Mouse (Mus musculus) kidney, postnatal 25 days (tissue): ENCODE data around the gene Gas6.

ENCODE experiments used
- DNase-seq, 2 experiments: peaks; one replicate each; pipeline ENCODE4 v3.0.0; 2021; ENCODE audit warnings: mixed read lengths in 2 of 2

Gas6 gene

GRCm38 (mm10) chr8:13493858-13494631, at the start of gene Gas6:
Gas6 (minus strand) TSS chr8:13494490.
- peak; percentile 82 to 88 for DNase-seq

GRCm38 (mm10) chr8:13541526-13541925, 47.2 kb upstream of the Gas6 start:
- DNase-seq = no peak

DNA sequence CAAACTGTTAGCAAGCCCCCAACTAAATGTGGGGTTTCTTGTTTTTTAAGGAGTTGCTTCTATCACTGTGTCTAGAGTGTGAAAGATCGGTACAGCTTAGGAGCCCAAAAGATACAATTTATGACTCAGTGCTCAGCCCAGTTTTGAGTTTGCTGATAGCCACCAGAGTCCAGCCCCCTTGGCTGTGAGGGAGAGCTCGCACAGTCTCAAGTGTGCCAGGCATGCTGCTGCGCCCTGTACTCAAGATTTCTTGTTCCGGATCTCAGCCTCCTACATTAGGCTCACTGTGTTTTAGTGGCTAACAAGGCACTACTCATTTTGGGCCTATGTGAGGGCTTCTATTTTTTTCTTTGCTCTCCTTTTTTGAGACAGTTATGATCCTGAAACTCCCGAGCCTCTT, 45.8 kb upstream of the Gas6 start:
- no peak for DNase-seq

GRCm38 (mm10) chr8:13538821-13539220, 44.5 kb upstream of the Gas6 start:
- DNase-seq = peak; percentile 29 to 77

- DNase-seq = no peak
These were observed 42.8 kb upstream of the Gas6 start for GRCm38 (mm10) chr8:13537102-13537501.

DNA sequence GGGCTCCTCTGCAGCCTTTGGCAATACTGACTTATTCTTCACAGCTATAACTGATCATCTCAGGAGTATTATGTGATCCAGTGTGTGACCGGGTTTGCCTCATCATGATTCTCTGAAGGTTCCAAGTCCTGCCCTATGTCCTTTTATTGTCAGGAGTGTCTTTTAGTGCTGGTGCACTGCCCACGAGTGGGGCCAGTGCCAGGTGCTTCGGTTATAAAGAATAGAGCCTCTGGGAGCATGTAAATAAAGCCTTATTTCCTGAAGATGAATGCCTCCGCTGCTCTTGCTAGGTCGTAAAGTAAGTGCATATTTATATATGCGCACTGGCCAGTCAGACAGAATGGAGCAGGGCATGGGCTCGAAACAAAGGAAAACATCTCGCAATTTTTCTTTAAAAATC, 38.8 kb upstream of the Gas6 start:
- DNase-seq = no peak

DNA sequence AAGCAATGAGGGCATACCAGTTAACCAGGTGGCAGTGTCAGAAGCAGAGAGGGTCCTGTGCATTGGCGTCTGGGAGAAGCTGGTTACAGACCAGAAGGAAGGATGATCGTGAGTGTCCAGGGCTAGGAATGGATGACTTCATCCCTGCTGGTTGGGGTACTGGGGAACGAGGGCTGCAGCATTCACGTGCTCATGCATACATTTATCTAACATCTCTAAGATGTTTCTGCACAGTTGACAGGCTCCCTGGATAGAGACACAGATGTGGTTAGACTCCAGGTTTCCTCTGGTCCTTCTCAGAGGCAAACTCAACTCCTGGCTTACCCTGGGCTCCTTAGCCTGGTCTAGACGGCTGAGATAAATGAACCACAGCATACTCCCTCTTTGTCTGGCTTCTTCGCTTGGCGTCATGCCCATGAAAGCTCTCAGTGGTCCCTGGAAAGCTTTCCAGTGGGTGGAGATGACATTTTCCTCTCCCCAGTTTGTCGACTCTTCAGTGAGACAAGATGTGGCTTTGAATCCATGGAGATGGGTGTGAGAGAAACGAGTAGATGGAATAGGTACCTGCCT, 37.4 kb upstream of the Gas6 start:
- DNase-seq = peak; percentile 54 to 62

- peak; percentile 99 for DNase-seq
These were observed 36.7 kb upstream of the Gas6 start for GRCm38 (mm10) chr8:13530941-13531340.

- no peak for DNase-seq
These were observed 36.1 kb upstream of the Gas6 start for GRCm38 (mm10) chr8:13530401-13530800.

- DNase-seq = peak; percentile 93 to 95
These were observed 35.6 kb upstream of the Gas6 start for GRCm38 (mm10) chr8:13529891-13530316.

- peak; percentile 24 to 61 for DNase-seq
These were observed 34.9 kb upstream of the Gas6 start for GRCm38 (mm10) chr8:13529011-13529840.

GRCm38 (mm10) chr8:13521392-13521791, 27.1 kb upstream of the Gas6 start:
- peak in 1 of 2 experiments; percentile 38 for DNase-seq

DNA sequence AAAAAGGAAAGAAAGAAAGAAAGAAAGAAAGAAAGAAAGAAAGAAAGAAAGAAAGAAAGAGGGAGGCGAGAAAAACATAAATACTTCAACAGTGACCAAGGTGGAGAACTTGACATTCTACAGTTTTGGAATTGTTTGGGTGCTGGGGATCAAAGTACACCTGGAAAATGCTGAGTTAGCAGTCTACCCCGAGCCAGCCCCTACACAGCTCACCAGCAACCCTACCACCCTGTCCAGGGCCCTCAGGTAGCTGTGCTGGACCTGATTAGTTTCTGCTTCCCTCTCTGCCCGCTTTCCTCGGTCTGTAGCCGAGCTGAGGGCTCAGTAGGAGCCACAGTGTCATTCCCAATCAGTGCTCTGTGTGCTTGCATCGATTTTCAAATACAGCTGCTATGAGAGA, 26.1 kb upstream of the Gas6 start:
- DNase-seq = peak; percentile 13 to 63

DNA sequence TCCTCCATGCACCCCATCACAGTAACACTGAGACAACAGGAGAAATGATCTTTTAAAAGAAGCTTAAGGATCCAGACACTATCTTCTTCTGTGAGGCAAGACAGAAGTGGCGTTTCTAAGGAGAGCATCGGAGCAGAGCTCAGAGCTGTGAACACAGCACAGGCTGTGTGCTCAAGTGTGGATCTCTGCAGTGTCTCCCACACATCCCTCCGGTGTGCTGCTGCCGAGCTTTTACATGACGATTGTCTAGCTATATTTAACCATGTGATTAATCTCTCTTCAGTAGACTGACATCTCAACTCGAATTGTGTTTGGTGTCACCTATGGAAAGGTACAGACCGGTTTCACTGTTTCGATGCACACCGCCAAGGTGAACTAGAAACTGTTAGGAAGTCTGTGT, 25.2 kb upstream of the Gas6 start:
- peak in 1 of 2 experiments; percentile 20 for DNase-seq

DNA sequence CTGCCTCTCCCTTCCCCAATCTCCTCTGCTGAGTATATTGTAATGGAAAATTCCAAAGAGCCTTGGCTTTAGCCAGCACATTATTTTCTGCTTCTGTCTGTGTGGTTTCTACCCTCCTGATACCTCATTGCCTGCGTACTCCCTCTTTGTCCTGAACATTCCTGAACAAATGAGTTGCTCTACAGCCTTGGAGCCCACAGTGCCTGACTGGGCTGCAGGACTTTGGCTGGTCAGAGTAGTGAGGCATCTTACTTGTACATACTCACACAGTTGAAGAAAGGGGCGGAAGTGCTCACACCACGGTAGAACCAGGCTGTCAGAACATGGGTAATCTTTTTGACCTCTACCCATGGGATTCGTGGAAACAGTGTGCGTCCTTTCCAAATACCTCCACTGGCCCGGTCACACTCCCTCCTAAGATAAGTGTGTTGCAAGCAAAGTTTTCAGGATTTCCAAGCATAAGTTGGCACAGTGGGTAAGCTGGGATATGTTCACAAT, 23.0 kb upstream of the Gas6 start:
- DNase-seq = no peak

- no peak for DNase-seq
These were observed 22.4 kb upstream of the Gas6 start for GRCm38 (mm10) chr8:13516728-13517127.

GRCm38 (mm10) chr8:13516011-13516442, 21.7 kb upstream of the Gas6 start:
- DNase-seq = peak; percentile 72 to 79

DNA sequence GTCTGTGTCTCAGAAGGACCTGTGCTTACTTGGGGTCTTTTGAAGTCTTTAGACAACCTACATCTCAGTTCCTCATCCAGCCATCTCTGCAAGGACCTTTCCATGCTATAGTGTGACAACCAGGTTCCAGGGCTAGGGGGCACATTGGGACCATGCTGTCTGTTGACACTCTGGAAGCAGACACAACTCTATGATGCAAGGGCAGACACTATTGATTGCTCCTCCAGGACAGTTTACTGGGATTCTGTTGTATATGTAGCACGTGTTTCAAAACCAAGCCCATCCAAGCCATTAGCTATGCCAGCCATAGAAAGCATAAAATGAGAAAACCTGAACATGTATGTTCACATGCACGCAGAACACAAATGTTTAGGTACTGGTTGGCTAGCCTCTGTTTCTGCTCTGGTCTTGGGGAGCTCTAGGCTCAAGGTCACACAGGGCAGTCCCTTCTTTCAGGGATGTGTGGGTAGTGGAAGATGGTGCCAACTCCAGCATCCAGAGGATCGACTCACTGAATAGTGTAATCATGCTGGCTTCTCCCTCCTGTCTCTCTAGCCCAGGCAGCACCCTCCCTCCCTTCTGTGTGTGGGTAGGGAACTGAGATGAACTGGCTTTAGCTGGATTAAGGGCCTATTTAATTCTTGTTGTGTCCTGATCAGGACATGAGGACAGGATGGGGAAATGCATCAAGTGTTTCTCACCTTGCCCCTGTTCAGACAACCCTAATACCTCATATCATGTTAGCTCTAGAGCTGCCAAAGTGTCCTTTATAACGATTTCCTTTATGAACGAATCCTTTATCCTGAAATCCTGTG, 19.5 kb upstream of the Gas6 start:
- no peak for DNase-seq

DNA sequence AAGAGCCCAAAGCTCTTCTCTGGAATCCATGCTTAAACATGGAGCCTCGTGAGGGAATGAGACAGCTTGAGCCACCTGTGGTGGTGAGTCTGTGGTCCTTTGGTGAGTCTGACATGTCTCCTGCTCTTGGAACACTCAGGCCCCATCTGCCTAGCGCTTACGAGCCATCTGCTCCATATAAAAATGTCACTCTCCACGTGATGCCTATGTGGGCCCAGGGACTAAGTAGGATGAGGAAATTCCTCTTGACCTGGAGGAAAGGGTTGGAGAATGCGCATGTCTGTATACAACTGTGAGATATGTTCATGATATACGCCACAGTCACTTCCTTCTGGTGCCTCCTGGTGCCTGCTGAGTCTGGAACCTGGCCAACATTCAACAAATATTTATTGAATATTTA, 18.4 kb upstream of the Gas6 start:
- no peak for DNase-seq

- no peak for DNase-seq
These were observed 17.7 kb upstream of the Gas6 start for GRCm38 (mm10) chr8:13512016-13512415.

GRCm38 (mm10) chr8:13507284-13507937, 13.1 kb upstream of the Gas6 start:
- DNase-seq = peak in 1 of 2 experiments; percentile 34

GRCm38 (mm10) chr8:13506849-13507248, 12.6 kb upstream of the Gas6 start:
- peak; percentile 97 to 98 for DNase-seq
